14 mouse cellular contexts compared by ENCODE assay signal in genomic region chr1:32471022-32471421, GRCm38 (mm10).
"Had no signal": no experiment of that assay in that cellular context is flagged by ENCODE, and none has a peak within 500 bp of the region (broad histone marks: within the 10 kb centered on the region; RNA-seq: fewer than 3 reads in every experiment).

No protein-coding gene starts in this region.

- H3K4me3 ChIP-seq: liver, embryonic 12.5 days; midbrain, embryonic 12.5 days; neural tube, embryonic 12.5 days; stomach, embryonic 15.5 days had no signal

- H3K4me2 ChIP-seq: liver, embryonic 12.5 days; lung, embryonic 14.5 days; midbrain, embryonic 12.5 days; neural tube, embryonic 12.5 days; stomach, embryonic 15.5 days had no signal

- H3K9me3 ChIP-seq: liver, embryonic 12.5 days; midbrain, embryonic 12.5 days; neural tube, embryonic 12.5 days; stomach, embryonic 15.5 days had no signal

- ATAC-seq: liver, embryonic 12.5 days had no signal

- H3K9ac ChIP-seq: liver, embryonic 12.5 days; liver, embryonic 14.5 days; lung, embryonic 14.5 days; midbrain, embryonic 12.5 days; neural tube, embryonic 12.5 days; stomach, embryonic 15.5 days had no signal

- H3K36me3 ChIP-seq: liver, embryonic 12.5 days; midbrain, embryonic 12.5 days; neural tube, embryonic 12.5 days; stomach, embryonic 15.5 days had no signal

- H3K4me1 ChIP-seq: liver, embryonic 12.5 days; midbrain, embryonic 12.5 days; neural tube, embryonic 12.5 days; stomach, embryonic 15.5 days had no signal

- H3K27ac ChIP-seq: liver, embryonic 12.5 days; liver, embryonic 14.5 days; midbrain, embryonic 12.5 days; neural tube, embryonic 12.5 days; stomach, embryonic 15.5 days; stomach, postnatal 0 days had no signal

- H3K27me3 ChIP-seq: liver, embryonic 12.5 days; midbrain, embryonic 12.5 days; neural tube, embryonic 12.5 days; stomach, embryonic 15.5 days had no signal

- DNase-seq: lung, adult 18-20 months; lung, embryonic 14.5 days; lung, postnatal 10 days; lung, postnatal 4 days; right cerebral cortex, postnatal 14 days; thymus, adult 2 months; thymus, postnatal 25 days; thymus, postnatal 4 days had no signal
